8 mouse cellular contexts compared by ENCODE assay signal in the genomic region with DNA sequence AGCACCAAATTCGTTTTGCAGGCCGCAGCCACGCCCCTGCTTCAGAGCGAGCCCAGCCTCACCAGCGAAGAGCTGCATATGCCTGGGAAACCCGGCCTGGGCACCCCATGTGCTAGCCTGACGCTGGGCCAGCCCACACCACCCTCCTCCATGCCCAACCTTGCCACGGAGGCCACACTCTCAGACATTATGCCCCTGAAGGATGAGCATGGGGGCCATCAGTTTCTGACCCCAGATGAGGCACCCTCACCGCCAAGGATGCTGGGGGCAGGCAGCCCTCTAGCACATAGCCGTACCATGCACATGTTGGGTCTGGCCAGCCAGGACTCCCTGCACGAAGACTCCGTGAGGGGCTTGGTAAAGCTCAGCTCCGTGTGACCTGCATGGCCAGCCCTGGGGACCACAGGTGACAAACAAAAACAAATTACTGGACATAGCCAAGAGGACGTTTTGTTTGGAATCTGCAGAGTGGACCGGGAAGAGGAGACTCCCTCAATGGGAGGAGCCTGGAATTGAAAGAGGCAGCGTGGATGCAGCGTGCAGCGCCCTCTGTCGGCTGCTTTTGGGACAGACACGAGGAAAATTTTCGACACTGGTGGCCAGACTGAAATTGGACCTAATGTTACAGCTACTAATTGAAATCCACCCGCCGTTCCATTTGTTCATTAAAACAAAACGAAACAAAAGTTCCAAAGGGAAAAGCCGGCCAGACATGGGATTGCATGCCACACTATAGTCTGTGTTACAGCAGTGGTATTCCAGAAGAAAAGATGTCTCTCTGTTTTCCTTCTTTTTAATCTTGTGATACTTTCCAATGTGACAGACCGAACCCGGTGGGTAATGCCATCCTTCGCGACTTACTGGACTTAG.
DNase-seq lines count a peak whose midpoint lies in the region; ATAC-seq and TF ChIP-seq lines count a peak whose summit lies in the region.

No protein-coding gene starts in this region.

- no peak for TF ChIP-seq EP300 in heart, postnatal 0 days (IDR thresholded peaks at IDR 0.05; ENCODE audit: low read depth)

- H3K4me2 ChIP-seq in forebrain, embryonic 12.5 days, result peak overlapping the region; percentile 79
- H3K4me2 ChIP-seq in heart, postnatal 0 days (ENCODE audit: low read depth, low read length), result peak overlapping the region; percentile 58
- H3K4me2 ChIP-seq in liver, embryonic 15.5 days, result peak overlapping the region; percentile 56
- peak overlapping the region; percentile 72 for H3K4me2 ChIP-seq in neural tube, embryonic 13.5 days

- no peaks in the 10 kb centered on the region; the same call in 1 of the 2 replicates for H3K9me3 ChIP-seq in G1E (replicated peaks)
- no peaks in the 10 kb centered on the region for H3K9me3 ChIP-seq in forebrain, embryonic 12.5 days
- H3K9me3 ChIP-seq in heart, postnatal 0 days (replicated peaks; ENCODE audit: control insufficient read depth, low read length), result no peaks in the 10 kb centered on the region
- H3K9me3 ChIP-seq in liver, embryonic 15.5 days (replicated peaks), result no peaks in the 10 kb centered on the region
- H3K9me3 ChIP-seq in neural tube, embryonic 13.5 days, result no peaks in the 10 kb centered on the region

- no peak overlapping the region for H3K27ac ChIP-seq in forebrain, embryonic 12.5 days
- H3K27ac ChIP-seq in heart, postnatal 0 days (ENCODE audit: low read depth), result no peak overlapping the region
- no peak overlapping the region for H3K27ac ChIP-seq in liver, embryonic 15.5 days (replicated peaks)
- H3K27ac ChIP-seq in neural tube, embryonic 13.5 days (replicated peaks), result peak overlapping the region; percentile 14; the same call in 1 of the 2 replicates

- TF ChIP-seq CTCF in G1E (IDR thresholded peaks at IDR 0.05; ENCODE audit: low read depth, low read length), result peak; percentile 70
- peak; percentile 91 for TF ChIP-seq CTCF in heart, postnatal 0 days (IDR thresholded peaks at IDR 0.05; ENCODE audit: low read depth)

- peaks cover 2% of the 10 kb centered on the region for H3K4me1 ChIP-seq in G1E (ENCODE audit: insufficient read depth, low read depth, low read length)
- H3K4me1 ChIP-seq in forebrain, embryonic 12.5 days, result peaks cover 8% of the 10 kb centered on the region
- H3K4me1 ChIP-seq in heart, postnatal 0 days (ENCODE audit: control insufficient read depth, insufficient read depth), result peaks cover 4% of the 10 kb centered on the region; the same call in 1 of the 2 replicates
- H3K4me1 ChIP-seq in liver, embryonic 15.5 days (replicated peaks), result peaks cover 25% of the 10 kb centered on the region
- peaks cover 12% of the 10 kb centered on the region for H3K4me1 ChIP-seq in neural tube, embryonic 13.5 days (replicated peaks)

- WGBS in forebrain, embryonic 12.5 days, result 11% methylated on average over 29 of the region's 29 CpGs
- 11% methylated on average over 29 of the region's 29 CpGs for WGBS in heart, postnatal 0 days
- 22% methylated on average over 29 of the region's 29 CpGs for WGBS in liver, embryonic 15.5 days (ENCODE audit: insufficient replicate concordance)
- 10% methylated on average over 29 of the region's 29 CpGs for WGBS in neural tube, embryonic 13.5 days

- DNase-seq in G1E (ENCODE audit: low spot score), result peak; percentile 20
- peak; percentile 75 for DNase-seq in heart, postnatal 0 days (ENCODE audit: low spot score)
- DNase-seq in kidney, postnatal 36 days, result peak; percentile 79 to 91
- DNase-seq in testis, postnatal 14 days (ENCODE audit: low spot score), result peak; percentile 33

- no peak for ATAC-seq in G1E (ENCODE audit: extremely low read depth, insufficient number of reproducible peaks, low FRiP score, poor library complexity, severe bottlenecking)
- peak; percentile 70 for ATAC-seq in cerebellum, adult (ENCODE audit: insufficient number of reproducible peaks, low FRiP score, low TSS enrichment)
- ATAC-seq in forebrain, embryonic 12.5 days (ENCODE audit: low FRiP score), result peak; percentile 84
- peak; percentile 64 for ATAC-seq in heart, postnatal 0 days (ENCODE audit: insufficient read depth, low read depth)
- ATAC-seq in liver, embryonic 15.5 days (ENCODE audit: insufficient read depth), result no peak
- peak; percentile 76 for ATAC-seq in neural tube, embryonic 13.5 days (ENCODE audit: low read depth)

- no peak overlapping the region for H3K4me3 ChIP-seq in G1E (ENCODE audit: low read depth, low read length)
- peak overlapping the region; percentile 43 for H3K4me3 ChIP-seq in forebrain, embryonic 12.5 days (replicated peaks)
- H3K4me3 ChIP-seq in heart, postnatal 0 days (ENCODE audit: low read depth, low read length), result peak overlapping the region; percentile 39
- peak overlapping the region; percentile 36 for H3K4me3 ChIP-seq in liver, embryonic 15.5 days (replicated peaks)
- peak overlapping the region; percentile 43 for H3K4me3 ChIP-seq in neural tube, embryonic 13.5 days

- peaks cover 42% of the 10 kb centered on the region for H3K36me3 ChIP-seq in G1E (replicated peaks)
- no peaks in the 10 kb centered on the region for H3K36me3 ChIP-seq in forebrain, embryonic 12.5 days (replicated peaks)
- no peaks in the 10 kb centered on the region for H3K36me3 ChIP-seq in heart, postnatal 0 days (replicated peaks; ENCODE audit: control insufficient read depth, insufficient read depth, low read length)
- peaks cover 6% of the 10 kb centered on the region; the same call in 1 of the 2 replicates for H3K36me3 ChIP-seq in liver, embryonic 15.5 days (replicated peaks)
- H3K36me3 ChIP-seq in neural tube, embryonic 13.5 days, result no peaks in the 10 kb centered on the region

- peak overlapping the region; percentile 59 for H3K9ac ChIP-seq in forebrain, embryonic 12.5 days
- H3K9ac ChIP-seq in heart, postnatal 0 days (replicated peaks; ENCODE audit: low read depth, low read length), result no peak overlapping the region
- no peak overlapping the region for H3K9ac ChIP-seq in liver, embryonic 15.5 days
- peak overlapping the region; percentile 71 for H3K9ac ChIP-seq in neural tube, embryonic 13.5 days

- no peaks in the 10 kb centered on the region for H3K27me3 ChIP-seq in G1E (ENCODE audit: insufficient read depth, low read length)
- H3K27me3 ChIP-seq in forebrain, embryonic 12.5 days, result peaks cover 15% of the 10 kb centered on the region; the same call in 1 of the 2 replicates
- H3K27me3 ChIP-seq in heart, postnatal 0 days (ENCODE audit: control insufficient read depth, insufficient read depth, low read length), result no peaks in the 10 kb centered on the region
- H3K27me3 ChIP-seq in liver, embryonic 15.5 days, result no peaks in the 10 kb centered on the region
- 0 out of 2 replicates have a peak, but pooled peaks cover 7% of the 10 kb centered on the region for H3K27me3 ChIP-seq in neural tube, embryonic 13.5 days

Comparison
In these comparisons a context has a peak if more than half of its experiments do, and no peak if none do; other contexts are left out.
1. ATAC-seq: peak in cerebellum, adult (single experiment), forebrain, embryonic 12.5 days (single experiment), heart, postnatal 0 days (single experiment) and neural tube, embryonic 13.5 days (single experiment); none in G1E (single experiment) and liver, embryonic 15.5 days (single experiment).
2. DNase-seq: peak in every context shown above with its lines; median percentile 85 in kidney, postnatal 36 days; 75 in heart, postnatal 0 days; 33 in testis, postnatal 14 days; 20 in G1E.
3. H3K9ac ChIP-seq: peak in forebrain, embryonic 12.5 days (single experiment) and neural tube, embryonic 13.5 days (single experiment); none in heart, postnatal 0 days (single experiment) and liver, embryonic 15.5 days (single experiment).
4. Peak in every context shown above with its lines, with median percentiles within 50 percentile points of each other: H3K4me2 ChIP-seq.